Mouse (Mus musculus) gastrocnemius, postnatal 36 days (tissue): ENCODE measurements around the gene Bbc3. TPM values are rescaled to one million over a fixed set of nuclear protein-coding genes. Genes with fewer than 3 reads are reported as not detected.
"Not testable (repeated sequence)": the region's sequence is repeated elsewhere in the genome, so short reads cannot be mapped to it uniquely, and the experiment has no call there.

ENCODE experiments used
- DNase-seq, 2 experiments: peaks; one replicate each; pipeline ENCODE4 v3.0.0; 2022
- intact Hi-C: fragments of 180-260 bp; cut with DNase I; formaldehyde crosslinking; loops from one replicate; pipeline ENCODE4 v1.15.1; 2025
- long read RNA-seq, 2 experiments: library from polyadenylated mRNA; stranded (forward); transcript quantifications; one replicate each; pipeline ENCODE4 v2.0.0; 2021
- total RNA-seq, 2 experiments: library from RNA; stranded (reverse); gene quantifications; 2 replicates each; pipeline ENCODE4 v1.2.3; 2021

Bbc3 gene
- total RNA-seq: 1 to 10 TPM; 1.4 to 2.2 TPM
- long read RNA-seq, experiment 1, partial matches to known transcripts: 0 of 4 reads
- long read RNA-seq, experiment 1, other reads (novel, unspliced or antisense): 3 of 4 reads
- long read RNA-seq, experiment 2: 0 reads

DNA sequence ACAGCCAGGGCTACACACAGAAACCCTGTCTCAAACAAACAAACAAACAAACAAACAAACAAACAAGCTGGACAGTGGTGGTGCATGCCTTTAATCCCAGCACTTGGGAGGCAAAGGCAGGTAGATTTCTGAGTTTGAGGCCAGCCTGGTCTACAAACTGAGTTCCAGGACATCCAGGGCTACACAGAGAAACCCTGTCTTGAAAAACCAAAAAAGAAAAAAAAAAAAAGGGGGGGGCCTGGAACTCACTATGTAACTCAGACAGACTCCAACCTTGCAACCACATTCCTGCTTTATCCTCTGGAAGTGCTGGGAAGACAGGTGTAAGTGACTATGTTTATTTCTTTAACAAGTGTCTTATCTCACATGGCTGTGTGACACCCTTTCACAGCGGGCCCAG, at the start of gene Bbc3:
Gene Bbc3 (plus strand): TSS at position 301 of the 400 bp plus-strand sequence.
- DNase-seq, intact Hi-C loops: not testable (repeated sequence)

DNA sequence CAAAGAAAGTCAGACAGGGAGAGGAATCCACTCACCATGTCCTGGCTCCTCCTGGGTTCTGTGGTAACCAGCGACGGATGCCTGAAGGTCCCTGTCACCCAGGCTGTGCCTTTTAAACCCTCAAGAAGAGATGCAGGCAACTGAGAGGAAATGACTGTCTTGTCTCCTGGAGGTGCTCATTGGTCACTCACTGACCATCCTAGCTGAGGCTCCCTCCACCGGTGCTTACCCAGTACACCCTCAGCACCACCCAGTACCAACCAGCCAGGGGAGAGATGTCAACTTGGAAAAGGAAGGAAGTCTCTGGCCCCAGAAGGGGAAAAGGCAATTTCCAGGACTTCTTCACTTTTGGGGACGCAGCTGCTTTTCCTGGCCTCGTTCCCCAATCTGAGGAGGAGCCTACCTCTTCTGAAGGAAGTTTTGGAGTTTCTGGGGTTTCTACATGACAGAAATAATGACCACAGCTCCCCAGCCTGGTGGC, 49.0 kb upstream of the Bbc3 start, which contains the start of gene C5ar1:
Gene C5ar1 (minus strand): TSS at position 431 of the 481 bp plus-strand sequence.
- intact Hi-C loops: no loop called here

DNA sequence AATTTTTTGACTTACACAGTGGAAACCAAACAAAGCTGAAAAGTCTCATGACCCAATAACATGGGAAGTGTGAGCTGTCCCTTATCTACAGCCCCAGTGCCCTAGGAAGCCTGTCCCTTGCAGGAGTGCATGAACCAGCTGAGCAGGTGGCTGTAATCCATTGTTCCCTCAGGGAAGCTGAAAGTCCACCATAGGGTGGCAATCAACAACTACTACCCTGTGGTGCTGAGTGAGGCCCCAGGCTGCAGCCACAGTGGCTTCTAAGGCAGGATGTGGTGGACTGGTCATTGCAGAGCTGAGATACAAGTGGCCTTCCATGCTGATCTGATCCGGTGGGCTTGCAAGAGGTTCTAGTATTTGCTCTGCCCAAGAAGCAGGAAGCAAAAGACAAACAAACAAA, 47.1 kb upstream of the Bbc3 start:
- DNase-seq: no peak
- intact Hi-C loops: loop anchor here (5.0 kb wide), 1 partner anchor 49 kb away; no protein-coding TSS in a partner anchor

More for the DNA sequence above, 49.0 kb upstream of the Bbc3 start, which contains the start of gene C5ar1:
- no peak for DNase-seq

DNA sequence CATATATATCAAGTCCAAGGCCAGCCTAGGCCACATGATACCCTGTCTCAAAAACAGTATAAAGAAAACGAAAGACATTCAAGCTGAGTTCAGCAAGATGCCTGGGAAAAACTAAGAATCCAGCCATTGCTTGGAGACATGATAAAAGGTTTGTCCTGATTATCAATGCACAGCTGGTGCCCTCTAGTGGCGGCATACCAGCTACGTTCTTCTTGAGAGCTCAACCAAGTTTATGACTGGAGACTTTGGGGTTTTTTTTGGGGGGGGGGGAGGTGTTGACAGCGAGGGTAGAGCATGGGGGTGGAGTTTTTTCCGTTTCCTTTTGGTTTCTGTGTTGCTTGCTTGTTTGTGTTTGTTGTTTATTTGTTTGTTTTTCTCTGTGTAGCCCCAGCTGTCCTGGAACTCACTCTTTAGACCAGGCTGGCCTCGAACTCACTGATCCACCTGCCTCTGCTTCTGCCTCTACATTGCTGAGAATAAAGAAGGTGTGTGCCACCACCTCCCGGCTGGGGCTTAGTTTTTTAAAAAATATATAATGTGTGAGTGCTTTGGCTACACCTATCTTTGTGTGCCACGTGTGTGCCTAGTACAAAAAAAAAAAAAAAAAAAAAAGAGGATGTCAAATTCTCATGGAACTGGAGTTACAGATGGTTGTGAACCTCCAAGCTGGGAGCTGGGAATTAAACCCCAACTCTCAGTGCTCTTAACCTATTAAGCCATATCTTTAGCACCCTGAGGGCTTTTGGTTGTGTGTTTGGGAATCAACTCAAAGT, 45.0 kb upstream of the Bbc3 start:
- intact Hi-C loops: loop anchor here (1.0 to 5.0 kb wide), 2 partner anchors 51 to 71 kb away; no protein-coding TSS in a partner anchor

DNA sequence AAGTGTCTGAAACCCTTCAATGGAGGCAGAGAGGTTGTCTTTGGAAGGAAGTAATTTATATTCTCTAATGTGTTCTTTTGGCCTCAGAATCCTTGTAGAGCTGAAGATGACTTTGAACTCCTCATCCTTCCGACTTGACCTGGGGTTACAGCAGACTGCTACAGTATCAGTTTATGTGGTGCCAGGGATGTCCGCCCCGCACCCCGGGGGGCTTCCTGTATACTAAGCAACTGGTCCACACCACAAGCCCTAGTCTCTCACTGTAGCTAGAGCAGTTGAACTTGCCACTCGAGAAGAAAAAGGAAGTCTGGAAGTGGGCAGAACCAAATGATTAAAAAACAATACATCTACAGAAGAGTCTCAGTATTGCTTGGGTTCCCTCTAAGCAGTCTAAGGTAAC, 44.4 kb upstream of the Bbc3 start:
- no peak for DNase-seq
- intact Hi-C loops: loop anchor here (1.0 to 5.0 kb wide), 2 partner anchors 52 to 72 kb away; no protein-coding TSS in a partner anchor

More for the DNA sequence above, 45.0 kb upstream of the Bbc3 start:
- DNase-seq: peak; percentile 60 to 75

DNA sequence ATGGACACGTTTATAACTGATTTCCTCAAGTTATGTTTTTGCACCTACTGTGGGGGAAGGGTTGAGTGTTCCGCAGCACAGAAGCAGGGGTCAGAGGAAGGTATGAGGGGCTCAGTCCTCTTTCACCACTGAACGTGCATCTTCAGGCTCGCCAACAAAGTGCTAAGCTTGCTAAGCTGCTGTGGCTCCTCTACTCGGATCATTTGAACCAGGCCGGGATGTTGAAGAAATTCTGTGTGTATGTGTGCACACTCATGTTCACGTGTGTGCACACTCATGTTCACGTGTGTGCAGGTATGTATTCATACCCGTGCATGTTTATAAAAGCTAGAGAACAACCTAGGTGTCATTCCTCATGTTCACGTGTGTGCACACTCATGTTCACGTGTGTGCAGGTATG, 42.3 kb upstream of the Bbc3 start:
- intact Hi-C loops: no loop called here
- no peak for DNase-seq

DNA sequence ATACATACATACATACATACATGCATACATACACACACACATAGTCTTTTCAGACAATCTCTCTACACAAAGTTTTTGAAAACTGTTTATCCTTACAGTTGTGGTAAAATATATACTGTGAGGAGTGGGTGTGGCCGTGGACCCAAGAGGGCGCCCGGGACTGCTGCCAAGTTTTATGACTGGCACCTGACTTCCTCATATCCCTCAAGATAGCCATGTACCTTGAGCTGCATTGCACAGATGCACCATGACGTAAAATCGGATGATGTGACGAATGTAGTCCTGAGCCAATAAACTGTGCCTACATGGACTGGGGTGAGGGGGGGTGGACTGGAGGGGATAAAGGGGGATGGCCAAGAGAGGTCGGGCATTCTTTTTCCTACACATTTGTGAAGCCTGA, 41.6 kb upstream of the Bbc3 start:
- DNase-seq, intact Hi-C loops: not testable (repeated sequence)

DNA sequence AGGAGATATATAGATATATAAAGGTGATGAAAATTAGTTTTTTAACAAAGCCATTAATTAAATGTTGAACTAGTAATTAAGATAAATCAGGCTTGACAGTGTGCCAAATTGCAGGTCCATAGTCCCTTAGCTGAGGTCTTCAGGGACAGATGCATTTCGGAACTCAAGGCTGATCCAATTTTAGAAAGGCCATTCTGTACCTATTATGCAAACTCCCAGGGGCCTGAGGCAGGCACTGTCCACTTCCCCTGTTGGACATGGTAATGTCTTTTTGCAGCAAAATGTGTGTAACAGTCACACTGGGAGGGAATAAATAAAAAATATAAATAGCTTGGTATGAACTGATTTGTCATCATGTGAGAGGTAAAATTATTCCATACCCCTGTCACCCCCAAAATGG, 37.1 kb upstream of the Bbc3 start:
- DNase-seq: no peak
- intact Hi-C loops: loop anchor here (5.0 kb wide), 1 partner anchor 294 kb away; no protein-coding TSS in a partner anchor

DNA sequence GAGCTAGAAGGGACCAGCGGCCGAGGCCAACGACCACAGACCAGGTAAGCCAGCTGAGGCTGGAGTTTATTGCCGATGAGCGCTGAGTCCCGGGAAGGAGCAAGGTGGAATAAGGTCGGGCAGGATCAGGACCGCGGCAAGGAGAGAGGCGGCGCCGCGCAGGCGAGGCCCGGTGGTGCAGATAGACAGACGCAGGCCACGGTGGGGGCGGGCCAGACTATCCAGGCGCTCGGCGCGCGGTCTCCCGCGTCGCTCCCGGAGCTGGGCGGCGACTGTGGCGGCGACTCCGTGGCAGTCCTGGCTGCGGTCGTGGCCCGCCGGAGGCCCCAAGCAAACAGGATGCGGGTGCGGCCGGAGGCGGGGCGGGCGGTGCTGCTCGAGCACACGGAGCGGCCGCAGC, 35.5 kb upstream of the Bbc3 start:
- DNase-seq: peak; percentile 31 to 51
- intact Hi-C loops: loop anchor here (5.0 kb wide), 1 partner anchor 295 kb away; no protein-coding TSS in a partner anchor

DNA sequence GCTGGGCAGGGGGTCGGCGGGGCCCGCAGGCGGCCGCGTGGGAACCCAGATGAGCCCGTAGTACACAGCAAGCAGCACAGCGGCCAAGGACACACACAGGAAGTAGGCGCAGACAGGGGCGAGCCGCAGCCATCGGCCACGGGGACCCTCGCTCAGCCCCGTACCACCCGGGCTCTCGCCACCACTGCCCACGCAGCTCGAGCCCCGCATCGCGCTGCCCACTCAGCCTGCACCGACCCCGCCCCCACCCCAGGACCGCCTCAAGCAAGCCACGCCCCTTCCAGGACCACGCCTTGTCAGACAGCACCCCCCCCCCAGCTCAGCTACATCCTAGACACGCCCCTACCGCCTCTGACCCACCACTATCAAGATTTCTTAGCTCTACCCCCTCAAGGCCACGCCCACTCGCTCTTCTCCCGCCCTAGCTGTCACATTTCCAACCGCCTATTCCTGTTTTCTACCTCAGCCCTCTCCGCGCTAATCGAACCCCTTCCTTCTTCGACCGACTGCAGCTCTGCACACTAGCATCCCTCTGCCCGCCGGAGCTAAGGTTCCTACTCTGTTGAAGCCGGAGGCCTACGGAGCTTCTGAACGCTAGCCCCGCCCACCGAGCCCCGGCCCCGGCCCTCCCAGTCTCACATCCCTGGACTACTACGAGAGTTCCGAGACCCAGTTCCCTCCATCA, 35.0 kb upstream of the Bbc3 start, which contains the start of gene Inafm1:
Gene Inafm1 (minus strand): TSS at position 537 of the 685 bp plus-strand sequence.
- intact Hi-C loops: loop anchor here (5.0 kb wide), 1 partner anchor 296 kb away; no protein-coding TSS in a partner anchor
- peak; percentile 75 to 85 for DNase-seq

DNA sequence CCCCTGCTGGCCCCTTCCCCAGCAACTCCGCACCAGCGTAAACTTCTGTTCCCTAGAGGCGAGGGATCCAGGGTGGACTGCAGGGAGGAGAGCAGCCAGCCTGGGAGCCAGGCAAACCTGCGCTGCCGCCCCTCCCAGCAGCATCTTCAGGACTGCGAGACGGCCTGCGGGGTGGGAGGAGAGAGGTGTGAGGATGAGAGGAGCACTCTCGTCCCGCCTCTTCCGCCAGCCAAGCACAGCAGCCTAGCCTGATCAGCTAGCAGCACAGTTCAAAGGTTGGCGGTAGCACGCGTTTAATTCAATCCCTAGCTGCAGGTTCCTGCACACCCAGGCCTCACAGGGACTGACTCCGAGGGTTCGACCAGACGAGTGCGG, 34.4 kb upstream of the Bbc3 start:
- intact Hi-C loops: loop anchor here (5.0 kb wide), 1 partner anchor 296 kb away; no protein-coding TSS in a partner anchor
- DNase-seq: peak; percentile 31 to 74

DNA sequence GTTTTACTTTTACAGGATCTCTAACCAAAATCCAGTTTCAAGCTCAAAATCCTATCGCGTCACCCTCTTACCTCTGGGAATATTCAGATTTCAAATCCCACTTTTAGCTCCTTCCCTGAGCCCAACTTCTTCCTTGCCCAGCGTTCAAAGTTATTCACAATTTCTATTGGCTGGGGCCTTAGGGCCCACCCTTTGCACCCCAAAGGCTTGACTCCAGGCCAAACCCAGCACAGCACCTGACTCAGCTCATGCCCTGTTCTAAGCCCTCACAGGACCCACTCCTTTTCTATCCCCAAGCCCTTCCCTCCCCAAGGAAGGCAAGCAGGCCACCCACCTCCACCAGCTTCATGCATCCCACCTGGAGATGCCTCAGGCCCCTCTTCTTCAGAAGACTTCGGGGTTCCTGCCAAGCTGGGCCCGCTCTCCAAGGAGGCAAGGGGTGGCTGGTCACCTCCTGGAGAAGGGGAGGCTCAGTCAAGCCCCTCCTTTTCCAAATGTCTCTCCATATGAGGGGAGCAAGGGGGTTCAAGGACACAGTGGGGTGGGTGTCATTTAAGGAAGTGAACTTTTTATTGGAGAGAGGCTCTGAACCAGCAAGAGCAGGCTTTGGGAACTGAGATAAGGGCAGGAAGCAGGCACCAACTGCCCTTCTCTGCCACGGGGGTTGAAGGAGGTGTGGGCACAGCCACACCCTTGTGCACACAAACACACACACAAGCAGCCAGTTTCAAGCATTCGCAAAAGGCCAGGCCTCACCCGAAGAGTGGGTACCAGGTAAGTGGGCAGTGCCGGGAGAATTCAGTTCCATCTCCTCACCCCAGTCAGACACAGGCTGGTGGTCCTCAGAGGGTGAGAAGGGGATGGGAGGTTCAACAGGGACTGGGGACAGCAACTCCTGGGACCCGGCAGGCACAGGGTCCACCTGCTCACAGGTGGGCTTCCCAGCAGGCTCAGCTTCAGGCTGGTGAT, 33.0 kb upstream of the Bbc3 start:
- intact Hi-C loops: loop anchor here (5.0 kb wide), 1 partner anchor 298 kb away; no protein-coding TSS in a partner anchor
- DNase-seq: no peak

DNA sequence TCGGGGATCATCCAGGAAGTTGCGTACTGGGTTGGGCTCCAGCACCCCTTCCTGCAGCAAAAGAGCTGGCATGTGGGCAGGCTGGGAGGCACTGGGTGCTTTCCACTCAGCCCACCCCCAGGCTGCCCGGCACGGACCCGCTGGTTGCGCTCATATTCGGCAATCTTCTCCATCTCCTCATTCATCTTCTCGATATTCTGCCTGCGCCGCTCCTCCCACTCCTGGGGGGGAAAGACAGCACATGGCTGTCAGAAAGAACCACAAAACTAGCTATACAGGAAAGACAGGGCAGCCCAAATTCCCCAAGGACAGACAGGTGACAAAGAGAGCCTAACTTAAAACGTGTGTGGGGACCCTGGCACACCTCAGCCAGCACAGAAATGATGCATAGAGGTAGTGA, 27.5 kb upstream of the Bbc3 start:
- intact Hi-C loops: no loop called here
- no peak for DNase-seq

DNA sequence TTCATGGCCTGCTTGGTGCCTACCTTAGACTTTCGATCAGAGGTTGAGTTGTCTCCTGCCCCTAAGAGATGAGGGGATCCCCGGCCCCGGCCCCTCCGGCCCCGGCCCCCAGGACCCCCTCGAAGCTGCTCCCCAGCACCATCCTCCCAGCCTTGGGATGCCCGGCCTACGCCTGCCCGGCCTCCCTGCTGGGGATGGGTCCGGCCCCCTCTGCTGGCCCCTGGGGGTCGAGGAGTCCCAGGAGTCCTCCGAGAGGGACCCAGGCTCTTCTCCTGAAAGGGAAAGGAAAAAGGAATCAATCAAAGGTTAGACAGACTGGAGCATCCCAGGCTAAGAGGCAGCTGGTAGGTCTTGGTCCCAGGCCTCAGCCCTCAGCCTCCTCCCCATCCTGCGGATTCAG, 25.9 kb upstream of the Bbc3 start:
- intact Hi-C loops: no loop called here
- DNase-seq: no peak

DNA sequence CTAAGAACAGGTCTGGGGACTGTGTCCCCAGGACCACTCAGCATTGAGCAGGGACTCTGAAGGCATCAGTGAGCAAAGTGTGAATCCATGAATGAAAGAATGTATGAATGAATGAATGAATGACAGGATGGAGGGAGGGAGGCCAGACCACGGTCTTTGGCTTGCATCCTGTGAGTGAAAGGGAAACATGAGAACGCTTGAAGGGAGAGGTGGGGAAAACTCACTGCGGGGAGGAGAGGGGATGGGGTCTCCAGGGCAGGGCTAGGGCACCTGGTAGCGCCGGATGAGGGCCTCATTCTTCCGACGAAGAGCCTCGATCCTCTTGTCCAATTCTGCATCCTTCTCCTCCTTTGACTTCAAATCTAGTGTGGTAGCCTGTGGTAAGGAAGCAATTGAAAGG, 24.2 kb upstream of the Bbc3 start:
- intact Hi-C loops: no loop called here
- no peak for DNase-seq

DNA sequence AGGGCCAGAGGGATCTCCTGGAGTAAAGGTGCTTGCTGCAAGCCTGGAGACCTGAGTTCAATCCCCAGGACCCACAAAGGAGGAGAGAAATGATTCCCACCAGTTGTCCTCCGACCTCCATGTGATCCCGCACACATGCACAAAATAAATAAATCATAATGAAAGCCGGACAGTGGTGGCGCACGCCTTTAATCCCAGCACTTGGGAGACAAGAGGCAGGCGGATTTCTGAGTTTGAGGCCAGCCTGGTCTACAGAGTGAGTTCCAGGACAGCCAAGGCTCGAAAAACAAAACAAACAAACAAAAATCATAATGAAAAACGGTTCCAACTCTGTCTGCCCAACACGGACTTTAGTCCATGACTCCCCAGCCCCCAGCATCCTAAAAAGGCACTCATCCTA, 23.3 kb upstream of the Bbc3 start:
- no peak for DNase-seq
- intact Hi-C loops: no loop called here

DNA sequence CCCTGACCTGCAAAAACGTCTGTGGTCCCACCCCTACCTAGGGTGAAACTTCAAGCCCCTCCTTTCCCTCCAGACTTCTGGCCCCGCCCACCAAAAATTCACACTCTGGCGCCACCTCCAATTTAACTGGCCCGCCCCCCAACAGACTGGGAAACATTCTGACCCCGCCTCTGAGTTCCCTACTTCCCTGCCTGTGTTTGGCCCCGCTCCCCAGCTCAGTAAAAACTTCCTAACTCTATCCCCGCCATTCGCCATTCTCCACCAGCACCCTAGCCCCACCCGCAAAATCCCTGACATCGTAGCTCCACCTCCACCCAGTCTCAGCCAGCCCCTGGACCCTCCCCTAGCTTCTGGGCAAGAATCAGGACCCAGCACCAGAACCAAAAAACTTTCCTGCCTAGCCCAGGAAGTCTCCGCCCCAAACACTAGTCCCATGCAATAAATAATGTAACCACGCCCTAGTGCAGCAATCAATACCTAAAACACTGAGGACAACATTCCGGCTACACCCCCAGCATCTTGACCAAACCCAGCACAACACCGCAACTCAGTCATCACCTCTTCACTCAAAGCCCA, 22.7 kb upstream of the Bbc3 start:
- intact Hi-C loops: no loop called here
- peak; percentile 76 to 81 for DNase-seq

DNA sequence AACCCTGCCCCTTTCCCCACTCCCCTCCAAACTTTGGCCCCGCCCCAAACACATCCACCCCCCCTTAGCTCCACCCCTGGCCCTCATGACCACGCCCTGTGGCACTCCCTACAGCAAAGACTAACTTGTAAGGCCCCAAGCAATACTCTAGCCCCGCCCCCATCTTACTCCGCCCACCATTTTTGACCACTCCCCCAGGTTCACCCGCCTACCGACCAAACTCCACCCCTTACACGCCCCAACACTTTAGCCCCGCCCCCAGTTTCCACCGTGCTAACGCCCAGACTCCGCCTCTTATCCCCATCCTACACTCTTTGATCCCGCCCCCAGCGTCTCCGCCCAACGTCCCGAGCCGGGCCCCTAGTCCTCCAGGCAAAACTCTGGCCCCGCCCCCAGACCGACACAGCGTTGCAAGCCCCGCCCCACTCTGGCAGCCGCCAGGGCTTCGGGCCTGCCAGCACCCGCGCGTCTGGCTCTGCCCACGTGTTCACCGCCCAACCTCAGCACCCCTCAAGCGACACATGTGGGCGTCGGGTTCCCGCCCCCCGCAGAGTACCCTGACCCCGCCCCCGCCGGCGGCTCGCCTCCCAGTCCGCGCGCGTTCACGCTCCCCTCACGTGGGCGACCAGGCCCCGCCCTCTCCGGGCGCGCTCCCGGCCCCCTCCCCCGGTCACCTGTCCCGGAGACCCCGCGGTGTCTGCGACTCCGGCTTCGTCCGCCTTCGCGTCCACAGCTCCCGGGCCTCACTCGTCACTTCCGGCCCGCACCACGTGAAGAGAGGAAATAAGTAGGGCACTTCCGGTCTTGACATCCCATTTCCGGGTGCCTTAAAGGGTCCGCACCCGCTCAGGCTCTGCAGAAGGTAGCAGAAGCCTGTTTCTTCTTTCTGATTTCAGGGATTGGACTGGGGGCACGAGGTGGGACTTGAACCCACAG, 21.9 kb upstream of the Bbc3 start, which contains the start of gene Ccdc9:
Gene Ccdc9 (minus strand): TSS at position 770 of the 936 bp plus-strand sequence.
- DNase-seq: peak; percentile 100
- intact Hi-C loops: no loop called here
